Mouse (Mus musculus): ENCODE results near the gene Ppp1r9a.

Gene Ppp1r9a

DNA sequence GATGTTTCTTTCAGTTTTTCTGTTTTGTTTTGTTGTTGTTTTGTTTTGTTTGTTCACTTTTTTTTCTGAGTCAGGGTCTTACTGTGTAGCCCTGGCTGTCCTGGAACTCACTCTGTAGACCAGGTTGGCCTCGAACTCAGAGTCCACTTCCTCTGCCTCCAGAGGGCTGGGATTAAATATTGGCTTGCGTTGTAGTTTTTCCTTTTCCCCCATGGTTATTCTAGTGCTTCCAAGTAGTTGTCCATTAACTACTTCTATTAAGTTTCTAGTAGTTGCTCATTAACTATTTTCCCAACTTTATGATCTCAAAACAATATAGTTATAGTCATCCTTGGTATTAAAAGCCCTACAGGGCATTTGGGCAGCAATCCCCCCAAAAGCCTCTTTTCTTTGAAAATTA, 41.1 kb downstream of the Ppp1r9a start:
- H3K4me3 ChIP-seq (replicated peaks; ENCODE audit: low read length) = no peak overlapping the region

DNA sequence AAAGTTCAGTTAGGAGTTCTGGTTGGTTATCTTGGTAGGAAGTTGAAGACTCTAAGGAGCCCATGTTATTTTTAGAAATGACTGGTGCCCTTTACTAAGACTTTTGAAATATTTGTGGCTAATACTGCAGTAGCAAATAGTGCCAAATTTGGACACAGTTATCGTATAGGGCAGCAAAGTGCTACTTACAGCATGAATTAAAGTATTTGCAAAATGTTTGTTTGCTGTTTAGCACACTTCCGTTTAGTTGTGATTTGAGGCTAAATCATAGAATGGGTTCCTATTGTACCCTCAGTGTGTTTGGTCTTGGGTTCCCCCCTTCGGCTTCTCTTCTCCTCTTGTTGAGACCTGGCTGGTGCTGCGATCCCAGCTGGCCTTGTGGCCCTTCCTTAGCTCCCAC, 45.3 kb downstream of the Ppp1r9a start:
- TF ChIP-seq NANOG (IDR thresholded peaks at IDR 0.05; ENCODE audit: borderline replicate concordance, low read length) (no peak), CTCF (conservative IDR thresholded peaks at IDR 0.05; ENCODE audit: low read length) (no peak), POU5F1 (IDR thresholded peaks at IDR 0.05; ENCODE audit: borderline replicate concordance, low read length) (no peak)

More for the DNA sequence above, 41.1 kb downstream of the Ppp1r9a start:
- H3K27me3 ChIP-seq (ENCODE audit: insufficient read depth, low read length) = no peaks in the 10 kb centered on the region
- H3K4me1 ChIP-seq (replicated peaks; ENCODE audit: low read depth, low read length) = no peaks in the 10 kb centered on the region
- no peaks in the 10 kb centered on the region for H3K9me3 ChIP-seq (ENCODE audit: low read length)
- TF ChIP-seq POU5F1 (IDR thresholded peaks at IDR 0.05; ENCODE audit: borderline replicate concordance, low read length) (no peak), NANOG (IDR thresholded peaks at IDR 0.05; ENCODE audit: borderline replicate concordance, low read length) (no peak), CTCF (conservative IDR thresholded peaks at IDR 0.05; ENCODE audit: low read length) (no peak)
- no peaks in the 10 kb centered on the region for H3K36me3 ChIP-seq (ENCODE audit: insufficient read depth, low read length)

DNA sequence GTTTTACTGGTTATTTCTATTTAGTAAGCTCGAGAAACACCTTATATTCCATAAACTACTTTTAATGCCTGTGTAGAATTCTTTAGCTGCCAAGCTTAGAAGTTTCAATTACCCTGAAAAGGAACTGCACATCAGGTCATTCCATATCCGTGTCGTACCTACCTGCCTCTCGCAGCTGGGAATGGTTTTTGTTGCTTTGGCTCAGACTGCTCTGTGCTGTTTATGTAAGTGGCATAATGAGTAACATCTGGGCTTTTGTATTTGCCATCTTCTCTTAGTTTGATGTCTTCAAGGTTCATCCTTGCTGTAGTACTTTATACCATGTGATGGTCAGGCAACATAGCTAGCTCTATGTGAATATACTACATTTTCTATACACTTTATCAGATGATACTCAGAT, 47.0 kb downstream of the Ppp1r9a start:
- Histone ChIP-seq H3K9me3 (ENCODE audit: low read length) (no peaks in the 10 kb centered on the region), H3K36me3 (ENCODE audit: insufficient read depth, low read length) (no peaks in the 10 kb centered on the region), H3K27me3 (ENCODE audit: insufficient read depth, low read length) (no peaks in the 10 kb centered on the region), H3K4me1 (replicated peaks; ENCODE audit: low read depth, low read length) (peaks cover 30% of the 10 kb centered on the region), H3K4me3 (replicated peaks; ENCODE audit: low read length) (no peak overlapping the region)
- no peak for TF ChIP-seq NANOG (IDR thresholded peaks at IDR 0.05; ENCODE audit: borderline replicate concordance, low read length)
- TF ChIP-seq POU5F1 (IDR thresholded peaks at IDR 0.05; ENCODE audit: borderline replicate concordance, low read length) = no peak
- no peak for TF ChIP-seq CTCF (conservative IDR thresholded peaks at IDR 0.05; ENCODE audit: low read length)

More for the DNA sequence above, 45.3 kb downstream of the Ppp1r9a start:
- Histone ChIP-seq H3K4me1 (replicated peaks; ENCODE audit: low read depth, low read length) (peaks cover 27% of the 10 kb centered on the region), H3K36me3 (ENCODE audit: insufficient read depth, low read length) (no peaks in the 10 kb centered on the region), H3K9me3 (ENCODE audit: low read length) (no peaks in the 10 kb centered on the region), H3K4me3 (replicated peaks; ENCODE audit: low read length) (no peak overlapping the region), H3K27me3 (ENCODE audit: insufficient read depth, low read length) (no peaks in the 10 kb centered on the region)

DNA sequence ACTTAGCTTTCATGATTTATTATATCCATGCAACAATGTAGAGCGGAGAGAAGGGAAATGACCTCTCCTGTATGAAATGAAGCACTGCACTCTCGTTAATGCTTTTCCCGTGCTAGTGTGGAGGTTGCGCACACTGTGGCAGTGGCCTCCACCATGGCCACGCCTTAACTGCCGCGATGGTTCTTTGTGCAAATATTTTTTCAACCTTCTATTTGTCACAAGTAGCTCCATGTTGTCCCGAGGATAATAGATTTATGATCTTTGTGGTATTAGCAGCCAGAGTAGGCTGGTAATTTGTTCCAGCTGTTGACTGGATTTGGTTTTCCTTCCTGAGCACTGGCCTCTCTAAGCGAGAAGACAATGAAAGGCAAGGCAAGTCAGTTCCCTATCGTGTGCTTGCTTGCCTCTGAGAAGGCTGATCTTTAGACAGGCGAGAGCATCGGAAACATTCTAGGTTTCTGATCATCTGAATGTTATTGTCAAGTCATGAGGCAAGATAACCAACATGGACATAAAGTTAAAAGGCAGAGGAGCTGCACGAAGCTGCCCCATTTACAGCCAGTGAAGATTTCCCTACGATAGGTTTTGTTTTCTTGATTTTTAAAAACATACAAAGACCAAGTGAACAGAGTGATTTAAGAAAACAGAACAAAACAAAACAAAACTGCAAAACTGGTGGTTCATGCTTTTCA, 50.5 kb downstream of the Ppp1r9a start:
- Histone ChIP-seq H3K36me3 (ENCODE audit: insufficient read depth, low read length) (no peaks in the 10 kb centered on the region), H3K4me3 (replicated peaks; ENCODE audit: low read length) (no peak overlapping the region), H3K4me1 (replicated peaks; ENCODE audit: low read depth, low read length) (peaks cover 32% of the 10 kb centered on the region), H3K27me3 (ENCODE audit: insufficient read depth, low read length) (no peaks in the 10 kb centered on the region), H3K9me3 (ENCODE audit: low read length) (no peaks in the 10 kb centered on the region)
- TF ChIP-seq NANOG (IDR thresholded peaks at IDR 0.05; ENCODE audit: borderline replicate concordance, low read length) = no peak
- TF ChIP-seq CTCF (conservative IDR thresholded peaks at IDR 0.05; ENCODE audit: low read length) = no peak
- TF ChIP-seq POU5F1 (IDR thresholded peaks at IDR 0.05; ENCODE audit: borderline replicate concordance, low read length) = no peak

DNA sequence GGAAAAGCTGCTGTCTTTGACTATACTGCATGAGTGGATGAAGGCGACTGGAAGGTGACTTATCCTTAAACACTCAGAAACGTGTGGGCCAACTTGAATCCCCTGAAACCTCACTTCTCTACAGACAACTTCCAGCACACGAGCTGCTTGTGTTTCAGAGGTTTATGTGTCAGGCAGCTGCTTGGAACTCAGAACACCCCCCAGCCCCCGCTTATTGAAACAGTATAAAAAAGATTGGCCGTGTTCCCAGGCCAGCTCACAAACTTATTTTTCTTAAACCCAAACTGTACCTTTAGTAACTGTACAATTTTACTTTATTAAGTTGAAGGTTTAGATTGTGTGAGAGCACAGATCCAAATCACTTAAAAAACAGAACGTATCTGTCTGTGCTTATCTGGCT, 53.9 kb downstream of the Ppp1r9a start:
- H3K4me1 ChIP-seq (replicated peaks; ENCODE audit: low read depth, low read length) = peaks cover 17% of the 10 kb centered on the region
- H3K27me3 ChIP-seq (ENCODE audit: insufficient read depth, low read length) = no peaks in the 10 kb centered on the region
- TF ChIP-seq CTCF (conservative IDR thresholded peaks at IDR 0.05; ENCODE audit: low read length) (no peak), POU5F1 (IDR thresholded peaks at IDR 0.05; ENCODE audit: borderline replicate concordance, low read length) (no peak), NANOG (IDR thresholded peaks at IDR 0.05; ENCODE audit: borderline replicate concordance, low read length) (no peak)
- no peaks in the 10 kb centered on the region for H3K9me3 ChIP-seq (ENCODE audit: low read length)
- no peak overlapping the region for H3K4me3 ChIP-seq (replicated peaks; ENCODE audit: low read length)
- H3K36me3 ChIP-seq (ENCODE audit: insufficient read depth, low read length) = no peaks in the 10 kb centered on the region

DNA sequence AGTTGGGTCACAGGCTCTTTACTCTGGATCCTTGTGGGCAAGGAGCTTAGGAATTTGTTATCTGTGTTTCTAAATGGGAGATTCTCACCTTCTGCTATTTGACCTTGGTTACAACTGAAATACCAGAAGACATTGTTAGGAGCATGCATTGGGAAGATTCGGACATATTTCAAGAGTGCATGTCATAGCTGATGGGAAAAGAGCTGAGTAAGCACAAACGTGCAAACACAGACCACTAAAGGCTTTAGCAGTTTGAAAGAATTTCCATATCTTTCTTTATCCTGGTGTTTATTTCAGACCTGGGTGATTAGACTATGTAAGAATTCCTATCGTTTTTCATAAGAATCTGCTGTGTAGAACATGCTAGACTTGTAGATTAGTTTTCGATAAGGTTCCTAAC, 59.5 kb downstream of the Ppp1r9a start:
- TF ChIP-seq CTCF (conservative IDR thresholded peaks at IDR 0.05; ENCODE audit: low read length) (no peak), POU5F1 (IDR thresholded peaks at IDR 0.05; ENCODE audit: borderline replicate concordance, low read length) (no peak), NANOG (IDR thresholded peaks at IDR 0.05; ENCODE audit: borderline replicate concordance, low read length) (no peak)
- no peaks in the 10 kb centered on the region for H3K9me3 ChIP-seq (ENCODE audit: low read length)
- H3K4me1 ChIP-seq (replicated peaks; ENCODE audit: low read depth, low read length) = peaks cover 12% of the 10 kb centered on the region; the same call in 1 of the 2 replicates
- H3K36me3 ChIP-seq (ENCODE audit: insufficient read depth, low read length) = no peaks in the 10 kb centered on the region
- no peak overlapping the region for H3K4me3 ChIP-seq (replicated peaks; ENCODE audit: low read length)
- no peaks in the 10 kb centered on the region for H3K27me3 ChIP-seq (ENCODE audit: insufficient read depth, low read length)

DNA sequence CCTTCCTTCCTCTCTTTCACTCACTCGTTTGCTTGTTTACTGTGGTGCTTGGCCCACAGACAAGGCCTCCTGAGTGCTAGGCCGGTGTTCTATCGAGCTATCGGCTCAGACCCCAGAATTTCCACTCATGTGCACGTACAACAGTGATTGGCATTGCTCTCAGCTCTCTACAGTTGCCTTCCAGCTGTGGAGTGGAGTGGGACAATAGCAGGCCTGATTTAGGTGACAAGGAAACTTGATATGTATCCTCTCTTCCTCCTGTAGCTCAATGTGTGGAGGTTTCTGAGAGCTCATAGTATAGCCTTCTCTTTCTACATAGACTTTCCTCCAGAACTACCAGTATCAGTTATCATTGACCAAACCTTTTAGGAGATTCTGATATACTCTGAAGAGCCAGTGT, 60.3 kb downstream of the Ppp1r9a start:
- no peaks in the 10 kb centered on the region for H3K36me3 ChIP-seq (ENCODE audit: insufficient read depth, low read length)
- no peak for TF ChIP-seq POU5F1 (IDR thresholded peaks at IDR 0.05; ENCODE audit: borderline replicate concordance, low read length)
- no peak for TF ChIP-seq CTCF (conservative IDR thresholded peaks at IDR 0.05; ENCODE audit: low read length)
- TF ChIP-seq NANOG (IDR thresholded peaks at IDR 0.05; ENCODE audit: borderline replicate concordance, low read length) = no peak
- no peak overlapping the region for H3K4me3 ChIP-seq (replicated peaks; ENCODE audit: low read length)

DNA sequence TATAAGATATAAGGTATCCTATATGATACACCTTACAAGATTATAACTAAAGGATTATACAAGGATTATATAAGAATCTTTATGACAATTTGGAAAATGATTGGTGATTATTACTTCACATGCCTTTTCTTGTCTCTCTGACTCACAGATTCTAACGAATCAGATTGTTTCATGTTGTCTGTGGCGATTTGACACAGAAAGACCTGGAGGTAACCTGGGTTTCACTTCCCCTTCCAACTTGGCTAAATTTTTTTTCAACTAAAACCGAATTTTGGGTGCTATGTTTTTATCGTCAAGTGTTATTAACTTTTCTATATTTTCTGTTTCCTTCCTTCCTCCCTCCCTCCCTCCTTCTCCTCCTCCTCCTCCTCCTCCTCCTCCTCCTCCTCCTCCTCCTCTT, 64.5 kb downstream of the Ppp1r9a start:
- Histone ChIP-seq H3K9me3 (ENCODE audit: low read length) (no peaks in the 10 kb centered on the region), H3K4me1 (replicated peaks; ENCODE audit: low read depth, low read length) (peaks cover 22% of the 10 kb centered on the region), H3K4me3 (replicated peaks; ENCODE audit: low read length) (no peak overlapping the region), H3K27me3 (ENCODE audit: insufficient read depth, low read length) (no peaks in the 10 kb centered on the region), H3K36me3 (ENCODE audit: insufficient read depth, low read length) (no peaks in the 10 kb centered on the region)
- TF ChIP-seq POU5F1 (IDR thresholded peaks at IDR 0.05; ENCODE audit: borderline replicate concordance, low read length) = no peak
- no peak for TF ChIP-seq NANOG (IDR thresholded peaks at IDR 0.05; ENCODE audit: borderline replicate concordance, low read length)
- TF ChIP-seq CTCF (conservative IDR thresholded peaks at IDR 0.05; ENCODE audit: low read length) = no peak

More for the DNA sequence above, 60.3 kb downstream of the Ppp1r9a start:
- Histone ChIP-seq H3K9me3 (ENCODE audit: low read length) (no peaks in the 10 kb centered on the region), H3K27me3 (ENCODE audit: insufficient read depth, low read length) (no peaks in the 10 kb centered on the region), H3K4me1 (replicated peaks; ENCODE audit: low read depth, low read length) (peaks cover 9% of the 10 kb centered on the region; the same call in 1 of the 2 replicates)

DNA sequence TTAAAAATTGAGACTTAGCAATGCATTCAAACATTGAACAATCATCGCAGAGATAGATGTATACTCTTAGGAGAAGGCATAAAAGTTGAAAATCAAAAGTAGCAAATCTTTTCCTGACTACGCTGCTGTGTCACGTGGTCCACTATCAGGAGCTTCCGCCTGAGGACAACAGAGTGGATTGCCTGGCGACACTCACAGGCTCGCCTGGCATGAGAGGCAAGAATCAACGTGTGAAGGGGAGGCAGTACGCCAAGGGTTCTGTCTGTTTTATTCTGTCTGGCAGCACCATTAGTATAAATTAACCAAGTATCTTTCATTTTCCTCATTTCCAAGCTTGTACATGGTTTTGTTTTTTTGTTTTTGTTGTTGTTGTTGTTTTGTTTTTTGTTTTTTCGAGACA, 68.5 kb downstream of the Ppp1r9a start:
- no peak overlapping the region for H3K4me3 ChIP-seq (replicated peaks; ENCODE audit: low read length)
- no peaks in the 10 kb centered on the region for H3K9me3 ChIP-seq (ENCODE audit: low read length)
- TF ChIP-seq POU5F1 (IDR thresholded peaks at IDR 0.05; ENCODE audit: borderline replicate concordance, low read length) (no peak), NANOG (IDR thresholded peaks at IDR 0.05; ENCODE audit: borderline replicate concordance, low read length) (no peak), CTCF (conservative IDR thresholded peaks at IDR 0.05; ENCODE audit: low read length) (no peak)
- H3K4me1 ChIP-seq (replicated peaks; ENCODE audit: low read depth, low read length) = peaks cover 32% of the 10 kb centered on the region
- no peaks in the 10 kb centered on the region for H3K27me3 ChIP-seq (ENCODE audit: insufficient read depth, low read length)
- no peaks in the 10 kb centered on the region for H3K36me3 ChIP-seq (ENCODE audit: insufficient read depth, low read length)

Data from E14TG2a.4 (cell line).